Mouse (Mus musculus): ENCODE measurements around the gene Fat3.

DNA sequence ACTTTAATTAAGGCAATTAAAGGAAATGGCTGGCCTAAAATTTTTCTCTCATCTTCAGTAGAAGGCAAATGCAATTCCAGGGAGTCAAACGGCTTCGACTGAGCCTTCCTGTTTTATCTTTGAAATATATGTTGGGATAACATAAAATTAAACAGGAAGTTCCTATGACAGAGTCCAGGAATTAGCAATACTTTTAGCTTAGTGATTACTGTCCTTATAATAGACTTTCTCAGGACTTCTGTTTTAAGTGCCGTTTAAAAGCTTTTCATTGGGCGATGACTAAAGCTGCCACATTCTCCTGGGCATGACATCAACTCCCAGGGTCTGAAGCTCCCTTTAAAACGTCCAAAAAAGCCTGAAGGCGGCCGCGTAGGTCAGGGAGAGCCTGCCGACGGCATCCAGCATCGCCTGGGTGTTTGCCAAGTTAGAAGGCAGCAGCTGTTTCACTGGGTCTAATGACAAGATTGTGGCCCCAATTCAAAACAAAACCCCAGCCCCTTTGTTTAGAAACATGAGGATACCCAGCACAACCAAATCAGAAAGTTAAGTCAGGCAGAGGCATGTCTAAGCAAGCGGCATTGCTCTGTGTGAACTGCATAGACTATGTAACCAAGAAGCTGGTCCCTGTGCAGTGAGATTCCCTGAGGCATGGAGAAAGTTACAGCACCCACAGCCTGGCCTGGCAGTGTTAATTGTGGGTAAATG lies 524.0 kb downstream of the Fat3 start:
- TF ChIP-seq CTCF (IDR thresholded peaks at IDR 0.05; ENCODE audit: borderline replicate concordance, control insufficient read depth, extremely low read depth, insufficient read depth, low read length, poor library complexity) (no peak), POLR2A (IDR thresholded peaks at IDR 0.05; ENCODE audit: control insufficient read depth, extremely low read depth, insufficient read depth, low read length, poor library complexity) (no peak)

Data from thymus, adult 2 months (tissue).